Comparison of ENCODE assay signal across 9 mouse cellular contexts in genomic region chr1:191292348-191292747, GRCm38 (mm10). TPM values are rescaled to one million over a fixed set of nuclear protein-coding genes. Genes with fewer than 3 reads are reported as not detected.
A peak's percentile ranks its signal among the peaks of the same experiment; 100 is the strongest.
DNase-seq lines count a peak whose midpoint lies in the region; ATAC-seq and TF ChIP-seq lines count a peak whose summit lies in the region.
"Had no signal": no experiment of that assay in that cellular context is flagged by ENCODE, and none has a peak within 500 bp of the region (broad histone marks: within the 10 kb centered on the region; RNA-seq: fewer than 3 reads in every experiment).

No protein-coding gene starts in this region.

- H3K4me1 ChIP-seq in cerebellum, adult 2 months (ENCODE audit: control insufficient read depth, insufficient read depth, low read length), result peaks cover 27% of the 10 kb centered on the region

- no peak for TF ChIP-seq POLR2A in cerebellum, adult 2 months (IDR thresholded peaks at IDR 0.05; ENCODE audit: borderline replicate concordance, insufficient read depth, low read length)

- intact Hi-C loops in heart, postnatal 14 days (cut with DNase I), result no loop called here
- intact Hi-C loops in left cerebral cortex, postnatal 4 days (cut with DNase I), result no loop called here

- H3K27ac ChIP-seq in cerebellum, adult 2 months (ENCODE audit: insufficient read depth, low read length), result no peak overlapping the region

- DNase-seq in urinary bladder, postnatal 14 days (ENCODE audit: low spot score), result peak; percentile 52
- DNase-seq in urinary bladder, postnatal 10 days (ENCODE audit: low spot score), result no peak
- peak; percentile 72 to 88 for DNase-seq in cerebellum, adult 2 months
- DNase-seq in heart, postnatal 14 days, result peak; percentile 61 to 75
- peak; percentile 66 for DNase-seq in left cerebral cortex, postnatal 4 days
- DNase-seq in embryo, embryonic 10 days (ENCODE audit: low spot score), result no peak
- no peak for DNase-seq in thymus, postnatal 14 days

- WGBS in cerebellum, adult 2 months, result 8% methylated on average over 5 of the region's 5 CpGs

- no peaks in the 10 kb centered on the region for H3K27me3 ChIP-seq in cerebellum, adult 2 months (ENCODE audit: control insufficient read depth, insufficient read depth, low read length)

- no peak overlapping the region for H3K4me3 ChIP-seq in cerebellum, adult 2 months (replicated peaks; ENCODE audit: insufficient read depth, low read depth, low read length)

- no peak for TF ChIP-seq CTCF in cerebellum, adult 2 months (IDR thresholded peaks at IDR 0.05; ENCODE audit: borderline replicate concordance, insufficient read depth, low read depth, low read length)

- ATAC-seq in erythroblast, adult 5-6 weeks (replicated peaks; ENCODE audit: low FRiP score, poor library complexity, severe bottlenecking), result no peak

RNA-seq across cellular contexts. Expression of gene Nenf, which starts 25.6 kb away (rescaled TPM):
- polyA plus RNA-seq in cerebellum, adult 2 months (2012; rRNA removed), result 150 and 156 TPM in 2 replicates
- 100 to 1,000 TPM in 1 of 2 experiments, 10 to 100 TPM in 1; 96.9 to 104 TPM for total RNA-seq in heart, postnatal 14 days (2021)
- 10 to 100 TPM; 83.5 to 89.9 TPM for total RNA-seq in left cerebral cortex, postnatal 4 days (2021)
- total RNA-seq in erythroblast, adult 5-6 weeks (2015; ENCODE audit: low replicate concordance), result 2.3 and 21.5 TPM in 2 replicates
- 0.60 and 9.2 TPM in 2 replicates for total RNA-seq in erythroblast, adult 5-6 weeks (2017; ENCODE audit: low replicate concordance)
- total RNA-seq: neutrophil, adult 5-6 weeks had no signal

RNA-seq across cellular contexts. Expression of gene Tmem206, which starts 33.4 kb away (rescaled TPM):
- polyA plus RNA-seq in cerebellum, adult 2 months (2012; rRNA removed), result 11.5 and 13.4 TPM in 2 replicates
- total RNA-seq in heart, postnatal 14 days (2021), result 1 to 10 TPM; 3.4 to 4.7 TPM
- total RNA-seq in left cerebral cortex, postnatal 4 days (2021), result 10 to 100 TPM; 18.1 to 19.5 TPM
- total RNA-seq in erythroblast, adult 5-6 weeks (2015; ENCODE audit: low replicate concordance), result 3.3 TPM in 2 replicates
- 4.2 and 5.7 TPM in 2 replicates for total RNA-seq in erythroblast, adult 5-6 weeks (2017; ENCODE audit: low replicate concordance)

Comparison
In these comparisons a context has a peak if more than half of its experiments do, and no peak if none do; other contexts are left out.
1. DNase-seq: peak in urinary bladder, postnatal 14 days (single experiment), cerebellum, adult 2 months (2 of 2), heart, postnatal 14 days (2 of 2) and left cerebral cortex, postnatal 4 days (single experiment); none in urinary bladder, postnatal 10 days (single experiment), embryo, embryonic 10 days (single experiment) and thymus, postnatal 14 days (single experiment).